Mouse (Mus musculus) liver, adult (tissue): ENCODE data around the gene Arl5a.

Experiments
- GATA4 ChIP-seq: IDR thresholded peaks from 2 replicates; pipeline ENCODE4 v1.6.1; 2014; ENCODE audit warnings: mild to moderate bottlenecking, low read length; ENCODE audit not compliant: insufficient replicate concordance

Gene Arl5a

DNA sequence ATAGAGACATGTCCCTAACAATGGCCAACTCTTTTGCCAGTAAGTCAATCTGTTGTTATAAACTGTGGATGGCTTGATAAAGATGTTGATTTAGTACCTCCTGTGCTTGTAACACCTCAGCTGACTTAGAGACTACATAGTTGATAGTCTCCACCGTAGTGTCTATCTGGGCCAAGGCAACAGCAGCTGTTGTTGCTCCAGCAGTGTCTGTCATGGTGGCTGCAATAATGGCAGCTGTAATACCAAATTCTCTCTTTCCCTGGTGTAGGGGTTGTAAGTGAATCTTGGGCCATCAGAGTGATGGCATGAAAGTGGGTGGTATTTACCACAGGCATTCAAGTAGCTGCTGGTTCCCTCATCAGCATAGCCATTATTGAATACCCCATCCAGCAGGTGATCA lies 73.7 kb downstream of the Arl5a start:
- no peak for TF ChIP-seq GATA4
